Mouse (Mus musculus) CH12F3 (cell line): ENCODE measurements around the gene Cacna1e.

ENCODE experiments used
- in situ Hi-C: fragments of 300-500 bp; cut with MboI; formaldehyde crosslinking; loops from 2 replicates; pipeline ENCODE4 v1.14.3; 2020; ENCODE audit warnings: low sequenced_read_pairs

The Cacna1e gene

GRCm38 (mm10) chr1:154723537-154724286 lies 160.6 kb downstream of the Cacna1e start:
- in situ Hi-C loops: no loop called here

- in situ Hi-C loops: no loop called here
Measured at GRCm38 (mm10) chr1:154723078-154723477, 161.2 kb downstream of the Cacna1e start.

- in situ Hi-C loops: no loop called here
Measured at GRCm38 (mm10) chr1:154715596-154715995, 168.7 kb downstream of the Cacna1e start.

GRCm38 (mm10) chr1:154712747-154713146 lies 171.6 kb downstream of the Cacna1e start:
- in situ Hi-C loops: no loop called here

- in situ Hi-C loops: no loop called here
Measured at GRCm38 (mm10) chr1:154707584-154708290, 176.6 kb downstream of the Cacna1e start.

DNA sequence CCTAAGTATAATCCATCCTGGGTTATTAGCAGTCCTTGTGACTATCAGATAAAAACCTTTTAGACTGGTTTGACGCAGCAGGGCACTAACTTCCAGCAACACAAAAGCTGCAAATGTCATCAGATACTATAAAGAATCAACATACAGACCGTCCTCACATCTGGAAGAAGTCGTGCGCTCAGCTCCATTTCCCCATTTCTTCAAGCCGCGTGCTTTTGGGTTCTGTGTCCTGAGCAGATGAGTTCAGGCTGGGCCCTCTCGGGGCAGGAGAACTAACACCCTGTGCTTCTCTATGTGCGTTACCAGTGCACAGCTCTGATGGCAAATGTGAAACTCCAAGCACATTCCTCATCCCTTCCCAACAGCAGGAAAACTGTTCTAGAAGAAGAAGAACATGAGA lies 177.3 kb downstream of the Cacna1e start:
- in situ Hi-C loops: no loop called here

DNA sequence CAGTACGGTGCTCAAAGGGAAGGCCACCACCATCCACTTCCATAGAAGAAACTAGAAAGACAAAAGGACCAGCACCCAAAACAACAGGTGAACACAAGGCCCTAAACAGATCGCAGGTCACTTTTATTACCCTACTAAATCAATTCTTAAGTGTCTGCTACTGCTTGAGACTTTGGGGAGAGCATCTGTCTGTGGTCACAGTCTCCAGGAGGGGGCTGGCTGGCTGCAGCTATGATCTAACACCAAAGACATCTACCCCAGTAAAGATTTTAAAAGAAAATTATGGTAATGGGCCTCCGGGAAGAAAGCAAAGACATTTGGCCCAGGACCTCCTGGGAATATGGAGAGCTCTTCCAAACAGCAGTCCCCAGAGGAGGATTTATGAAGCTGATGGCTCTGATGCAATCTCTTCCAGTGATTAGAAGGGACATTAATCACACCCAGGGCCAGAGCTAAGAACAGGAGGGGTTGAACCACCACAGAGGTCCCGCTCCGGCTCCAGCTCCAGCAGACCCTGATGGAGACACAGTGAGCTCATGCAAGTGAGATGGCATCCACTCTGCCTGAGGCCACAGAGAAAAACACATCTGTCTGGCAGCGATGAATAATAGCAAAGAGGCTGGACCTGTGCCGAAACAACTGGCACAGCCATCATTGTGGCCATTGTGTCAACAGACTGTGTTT lies 178.3 kb downstream of the Cacna1e start:
- in situ Hi-C loops: no loop called here

DNA sequence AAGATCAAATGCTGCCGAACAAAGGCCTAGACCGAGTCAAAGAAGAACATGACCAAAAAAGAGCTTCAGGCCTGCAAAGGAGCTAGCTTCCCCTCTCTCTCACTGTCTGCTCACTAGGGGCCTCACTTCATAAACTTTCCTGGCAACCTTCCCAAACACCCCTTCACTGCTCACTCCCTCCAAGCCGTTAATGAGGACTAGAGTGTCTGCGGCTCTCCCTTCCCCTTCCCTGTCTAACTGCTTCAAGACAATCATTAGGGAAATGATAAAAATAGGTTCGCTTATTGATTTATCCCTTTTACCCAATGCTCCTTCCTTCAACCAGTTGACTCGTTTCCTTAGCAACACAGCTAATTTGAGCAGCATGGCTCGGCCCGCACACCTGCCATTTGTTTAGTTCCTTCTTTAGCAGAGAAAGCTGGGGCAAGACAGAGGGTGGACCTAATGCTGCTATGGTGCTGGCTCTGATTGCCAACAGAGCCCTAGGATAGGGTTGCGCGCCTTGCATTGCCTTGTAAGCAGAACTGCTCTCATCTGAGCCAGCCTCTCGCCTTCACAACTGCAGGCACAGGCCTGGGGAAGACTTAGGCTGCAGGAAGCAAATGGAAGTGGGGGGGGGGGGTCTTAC lies 179.6 kb downstream of the Cacna1e start:
- in situ Hi-C loops: no loop called here

GRCm38 (mm10) chr1:154702623-154703022 lies 181.7 kb downstream of the Cacna1e start:
- in situ Hi-C loops: no loop called here

DNA sequence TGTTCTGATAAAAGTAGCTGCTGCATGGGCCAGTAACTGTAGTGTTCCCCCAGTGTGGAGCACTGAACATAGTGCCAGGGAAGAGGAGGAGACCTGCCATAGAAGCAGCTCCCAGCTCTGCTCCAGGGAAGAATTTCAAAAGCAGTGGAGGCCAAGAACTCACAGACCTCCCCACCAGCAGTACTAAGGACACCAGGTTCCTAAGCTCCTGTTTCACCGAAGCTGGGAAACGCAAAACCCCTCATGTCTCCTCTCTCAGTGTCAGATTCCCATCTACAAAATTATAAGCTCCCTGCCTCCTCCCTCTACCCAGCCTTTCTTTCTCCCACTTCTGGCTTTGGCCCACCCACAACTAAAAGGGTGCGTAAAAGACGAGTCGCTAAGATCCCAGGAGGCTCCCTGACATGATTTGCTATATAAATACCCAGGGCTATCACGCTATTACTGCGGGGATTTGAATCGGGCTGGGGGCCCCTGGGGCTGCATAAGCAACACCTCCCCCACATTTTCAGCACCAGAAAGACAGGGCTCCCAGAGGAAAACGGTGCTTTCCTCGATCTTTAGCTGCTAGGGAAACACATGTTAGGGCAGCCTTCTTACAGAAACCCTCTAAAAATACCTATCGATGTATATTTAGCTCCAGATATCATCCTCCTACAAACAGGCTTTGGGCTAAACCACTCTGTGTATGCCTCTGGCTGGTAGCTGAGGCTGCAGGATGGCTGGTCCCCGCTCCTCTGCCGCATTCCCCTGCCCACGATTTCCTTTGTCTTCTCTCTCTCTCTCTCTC lies 195.2 kb downstream of the Cacna1e start:
- in situ Hi-C loops: no loop called here

DNA sequence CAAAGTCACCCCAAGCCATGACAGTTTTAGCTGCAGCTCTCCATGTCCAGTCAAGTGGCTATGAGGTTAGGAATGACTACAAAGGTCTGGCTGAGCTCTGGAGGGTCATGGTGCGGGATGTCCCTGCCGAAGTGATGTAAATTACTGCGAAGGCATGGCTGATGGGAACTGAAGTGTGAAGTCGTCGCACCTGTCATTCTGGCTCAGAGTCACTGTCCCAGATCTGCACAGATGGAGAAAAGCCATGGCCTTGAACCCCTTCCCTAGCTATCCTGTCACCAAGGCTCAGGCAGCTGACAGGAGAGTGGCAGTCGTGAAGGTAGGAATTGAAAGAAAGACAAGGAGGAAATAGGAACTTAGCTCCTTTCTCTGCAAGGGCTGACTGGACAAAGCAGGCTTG lies 197.4 kb downstream of the Cacna1e start:
- in situ Hi-C loops: no loop called here

- in situ Hi-C loops: no loop called here
Measured at GRCm38 (mm10) chr1:154683477-154684106, 200.7 kb downstream of the Cacna1e start.

GRCm38 (mm10) chr1:154678989-154679388 lies 205.3 kb downstream of the Cacna1e start:
- in situ Hi-C loops: no loop called here

DNA sequence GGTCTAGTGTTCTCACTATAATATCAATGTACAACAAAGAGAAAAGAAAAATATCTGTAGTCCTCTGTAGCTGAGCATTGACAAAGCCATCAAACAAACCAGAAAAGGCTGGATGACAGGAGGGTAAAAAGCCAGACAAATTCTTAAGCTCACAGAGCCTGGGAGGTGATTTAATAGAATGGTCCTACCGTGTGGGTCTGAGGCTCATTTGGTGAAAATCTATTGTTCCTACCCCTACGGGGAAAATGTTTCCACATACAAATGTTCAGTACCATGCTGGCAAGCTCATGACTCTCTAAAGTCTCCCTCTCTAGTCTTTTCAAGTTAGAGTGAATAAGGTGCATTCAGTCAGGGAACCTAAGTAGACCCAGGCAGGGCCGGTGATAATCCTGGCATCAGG lies 206.2 kb downstream of the Cacna1e start:
- in situ Hi-C loops: no loop called here

DNA sequence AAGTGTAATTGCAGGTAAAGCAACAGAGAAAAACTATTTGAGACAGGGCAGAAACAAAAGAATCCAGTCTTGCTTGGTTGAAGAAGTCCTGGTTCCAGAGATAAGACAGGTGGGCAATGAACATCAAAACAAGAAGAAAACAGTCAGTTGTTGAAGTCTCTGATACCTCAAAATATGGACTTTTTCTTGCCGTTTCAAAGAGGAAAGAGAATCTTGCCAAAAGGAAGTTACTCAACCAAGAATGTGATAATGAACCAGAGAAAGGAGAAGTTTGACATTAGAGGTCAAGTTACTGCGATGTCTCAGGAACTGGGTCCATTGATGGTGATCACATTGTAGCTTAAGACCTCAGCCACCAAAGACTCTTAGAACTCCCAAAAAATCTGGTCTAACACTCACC lies 206.6 kb downstream of the Cacna1e start:
- in situ Hi-C loops: no loop called here

GRCm38 (mm10) chr1:154663721-154664120 lies 220.6 kb downstream of the Cacna1e start:
- in situ Hi-C loops: no loop called here

GRCm38 (mm10) chr1:154661977-154662376 lies 222.3 kb downstream of the Cacna1e start:
- in situ Hi-C loops: no loop called here

- in situ Hi-C loops: no loop called here
Measured at GRCm38 (mm10) chr1:154661221-154661864, 223.0 kb downstream of the Cacna1e start.

DNA sequence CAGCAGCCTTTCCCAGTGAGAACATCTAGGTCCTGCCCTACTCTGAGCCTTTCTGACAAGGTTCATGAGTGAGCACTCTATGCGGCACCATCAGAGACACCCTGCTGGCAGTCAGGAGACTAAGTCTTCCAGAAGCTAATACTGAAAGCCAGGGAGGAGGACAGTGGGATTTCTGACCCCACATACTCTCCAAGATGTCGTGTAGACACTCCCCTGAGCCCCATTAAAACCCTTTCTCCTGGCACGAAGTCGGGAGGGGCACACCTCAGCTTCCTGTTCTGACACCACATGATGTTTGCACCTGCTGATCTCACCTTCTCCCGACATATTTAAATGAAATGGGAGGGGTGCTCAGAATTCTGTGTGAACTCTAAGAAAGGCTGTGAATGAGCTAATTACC lies 226.9 kb downstream of the Cacna1e start:
- in situ Hi-C loops: no loop called here

DNA sequence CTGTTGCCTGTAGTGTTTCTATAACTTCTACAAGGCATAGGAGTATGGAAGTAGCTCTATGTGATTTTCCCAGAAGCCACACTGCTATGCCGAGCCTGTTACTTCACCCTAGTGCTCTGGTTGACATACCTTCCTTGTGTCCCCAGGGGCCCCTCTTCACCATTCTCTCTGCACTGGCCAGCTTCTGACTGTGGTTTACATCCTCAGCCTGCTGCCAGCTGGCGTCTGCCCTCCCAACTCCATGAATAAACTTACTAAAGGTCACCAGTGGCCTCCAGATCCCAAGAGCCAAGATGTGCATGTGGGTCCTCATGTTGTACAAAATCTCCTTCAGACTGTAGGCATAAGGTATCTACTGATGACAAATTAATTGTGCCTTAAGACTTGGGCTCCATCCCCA lies 230.3 kb downstream of the Cacna1e start:
- in situ Hi-C loops: no loop called here
